Mouse (Mus musculus): ENCODE measurements around the gene Map10. TPM values are rescaled to one million over a fixed set of nuclear protein-coding genes. Genes with fewer than 3 reads are reported as not detected.

Map10 gene
- total and polyA plus RNA-seq, 2 experiments, result 0.09 to 0.55 TPM

GRCm38 (mm10) chr8:125699391-125700025 lies 29.9 kb downstream of the Map10 start:
- Histone ChIP-seq H3K4me1 (ENCODE audit: control insufficient read depth, insufficient read depth, low read length) (no peaks in the 10 kb centered on the region), H3K27ac (replicated peaks; ENCODE audit: insufficient read depth, low read depth, low read length) (no peak overlapping the region), H3K4me3 (ENCODE audit: insufficient read depth, low read depth, low read length) (no peak overlapping the region), H3K9ac (ENCODE audit: low read depth, low read length) (no peak overlapping the region), H3K79me2 (ENCODE audit: control insufficient read depth, insufficient read depth, low read length) (no peaks in the 10 kb centered on the region), H3K27me3 (ENCODE audit: control insufficient read depth, insufficient read depth, low read length) (no peaks in the 10 kb centered on the region), H3K36me3 (ENCODE audit: control insufficient read depth, insufficient read depth, low read length) (no peaks in the 10 kb centered on the region)
- 71% methylated on average over 6 of the region's 6 CpGs for WGBS
- DNase-seq (ENCODE audit: extremely low read depth, low read depth, low spot score), result no peak
- TF ChIP-seq CTCF (IDR thresholded peaks at IDR 0.05; ENCODE audit: low read depth, low read length), result no peak
- no peak for TF ChIP-seq POLR2A (IDR thresholded peaks at IDR 0.05; ENCODE audit: extremely low read depth, insufficient read depth, low read length)

GRCm38 (mm10) chr8:125700407-125700806 lies 30.8 kb downstream of the Map10 start:
- TF ChIP-seq POLR2A (IDR thresholded peaks at IDR 0.05; ENCODE audit: extremely low read depth, insufficient read depth, low read length), result no peak
- H3K79me2 ChIP-seq (ENCODE audit: control insufficient read depth, insufficient read depth, low read length), result no peaks in the 10 kb centered on the region
- 79% methylated on average over 7 of the region's 7 CpGs for WGBS

GRCm38 (mm10) chr8:125702868-125703473 lies 33.4 kb downstream of the Map10 start:
- Histone ChIP-seq H3K79me2 (ENCODE audit: control insufficient read depth, insufficient read depth, low read length) (no peaks in the 10 kb centered on the region), H3K4me3 (ENCODE audit: insufficient read depth, low read depth, low read length) (no peak overlapping the region), H3K27me3 (ENCODE audit: control insufficient read depth, insufficient read depth, low read length) (no peaks in the 10 kb centered on the region), H3K36me3 (ENCODE audit: control insufficient read depth, insufficient read depth, low read length) (no peaks in the 10 kb centered on the region), H3K9ac (ENCODE audit: low read depth, low read length) (no peak overlapping the region), H3K27ac (replicated peaks; ENCODE audit: insufficient read depth, low read depth, low read length) (no peak overlapping the region), H3K4me1 (ENCODE audit: control insufficient read depth, insufficient read depth, low read length) (no peaks in the 10 kb centered on the region)
- no peak for DNase-seq (ENCODE audit: extremely low read depth, low read depth, low spot score)
- TF ChIP-seq POLR2A (IDR thresholded peaks at IDR 0.05; ENCODE audit: extremely low read depth, insufficient read depth, low read length) (no peak), CTCF (IDR thresholded peaks at IDR 0.05; ENCODE audit: low read depth, low read length) (no peak)
- 86% methylated on average over 15 of the region's 15 CpGs for WGBS

More at GRCm38 (mm10) chr8:125700407-125700806, 30.8 kb downstream of the Map10 start:
- Histone ChIP-seq H3K9ac (ENCODE audit: low read depth, low read length) (no peak overlapping the region), H3K4me3 (ENCODE audit: insufficient read depth, low read depth, low read length) (no peak overlapping the region), H3K27ac (replicated peaks; ENCODE audit: insufficient read depth, low read depth, low read length) (no peak overlapping the region), H3K4me1 (ENCODE audit: control insufficient read depth, insufficient read depth, low read length) (no peaks in the 10 kb centered on the region), H3K36me3 (ENCODE audit: control insufficient read depth, insufficient read depth, low read length) (no peaks in the 10 kb centered on the region), H3K27me3 (ENCODE audit: control insufficient read depth, insufficient read depth, low read length) (no peaks in the 10 kb centered on the region)
- DNase-seq (ENCODE audit: extremely low read depth, low read depth, low spot score), result no peak

GRCm38 (mm10) chr8:125704434-125704833 lies 34.8 kb downstream of the Map10 start:
- Histone ChIP-seq H3K27me3 (ENCODE audit: control insufficient read depth, insufficient read depth, low read length) (no peaks in the 10 kb centered on the region), H3K9ac (ENCODE audit: low read depth, low read length) (no peak overlapping the region), H3K4me3 (ENCODE audit: insufficient read depth, low read depth, low read length) (no peak overlapping the region), H3K36me3 (ENCODE audit: control insufficient read depth, insufficient read depth, low read length) (no peaks in the 10 kb centered on the region), H3K79me2 (ENCODE audit: control insufficient read depth, insufficient read depth, low read length) (no peaks in the 10 kb centered on the region), H3K27ac (replicated peaks; ENCODE audit: insufficient read depth, low read depth, low read length) (no peak overlapping the region), H3K4me1 (ENCODE audit: control insufficient read depth, insufficient read depth, low read length) (no peaks in the 10 kb centered on the region)
- no peak for DNase-seq (ENCODE audit: extremely low read depth, low read depth, low spot score)
- TF ChIP-seq CTCF (IDR thresholded peaks at IDR 0.05; ENCODE audit: low read depth, low read length) (no peak), POLR2A (IDR thresholded peaks at IDR 0.05; ENCODE audit: extremely low read depth, insufficient read depth, low read length) (no peak)
- 89% methylated on average over 6 of the region's 6 CpGs for WGBS

- DNase-seq (ENCODE audit: extremely low read depth, low read depth, low spot score), result no peak
- Histone ChIP-seq H3K4me3 (ENCODE audit: insufficient read depth, low read depth, low read length) (no peak overlapping the region), H3K27me3 (ENCODE audit: control insufficient read depth, insufficient read depth, low read length) (no peaks in the 10 kb centered on the region), H3K27ac (replicated peaks; ENCODE audit: insufficient read depth, low read depth, low read length) (no peak overlapping the region), H3K9ac (ENCODE audit: low read depth, low read length) (no peak overlapping the region), H3K4me1 (ENCODE audit: control insufficient read depth, insufficient read depth, low read length) (no peaks in the 10 kb centered on the region), H3K79me2 (ENCODE audit: control insufficient read depth, insufficient read depth, low read length) (no peaks in the 10 kb centered on the region), H3K36me3 (ENCODE audit: control insufficient read depth, insufficient read depth, low read length) (no peaks in the 10 kb centered on the region)
- TF ChIP-seq POLR2A (IDR thresholded peaks at IDR 0.05; ENCODE audit: extremely low read depth, insufficient read depth, low read length) (no peak), CTCF (IDR thresholded peaks at IDR 0.05; ENCODE audit: low read depth, low read length) (no peak)
- 89% methylated on average over 7 of the region's 7 CpGs for WGBS
Observed at GRCm38 (mm10) chr8:125705816-125706215, 36.2 kb downstream of the Map10 start.

- TF ChIP-seq POLR2A (IDR thresholded peaks at IDR 0.05; ENCODE audit: extremely low read depth, insufficient read depth, low read length), result no peak
- TF ChIP-seq CTCF (IDR thresholded peaks at IDR 0.05; ENCODE audit: low read depth, low read length), result no peak
- no peaks in the 10 kb centered on the region for H3K36me3 ChIP-seq (ENCODE audit: control insufficient read depth, insufficient read depth, low read length)
- no peaks in the 10 kb centered on the region for H3K79me2 ChIP-seq (ENCODE audit: control insufficient read depth, insufficient read depth, low read length)
- H3K9ac ChIP-seq (ENCODE audit: low read depth, low read length), result no peak overlapping the region
- H3K4me3 ChIP-seq (ENCODE audit: insufficient read depth, low read depth, low read length), result no peak overlapping the region
- H3K27ac ChIP-seq (replicated peaks; ENCODE audit: insufficient read depth, low read depth, low read length), result no peak overlapping the region
- 82% methylated on average over 5 of the region's 5 CpGs for WGBS
- H3K27me3 ChIP-seq (ENCODE audit: control insufficient read depth, insufficient read depth, low read length), result no peaks in the 10 kb centered on the region
- no peak for DNase-seq (ENCODE audit: extremely low read depth, low read depth, low spot score)
- H3K4me1 ChIP-seq (ENCODE audit: control insufficient read depth, insufficient read depth, low read length), result no peaks in the 10 kb centered on the region
Observed at GRCm38 (mm10) chr8:125709171-125709570, 39.6 kb downstream of the Map10 start.
